Mouse (Mus musculus) liver, embryonic 11.5 days (tissue): ENCODE measurements around the gene Inpp4a. TPM values are rescaled to one million over a fixed set of nuclear protein-coding genes. Genes with fewer than 3 reads are reported as not detected.

Source experiments
- ATAC-seq: fragments of 200-750 bp; cut with Nextera tagmentation; replicated peaks from 2 replicates; pipeline ENCODE4 v1.8.0; 2017; ENCODE audit warnings: moderate number of reproducible peaks, mild to moderate bottlenecking, moderate TSS enrichment, moderate library complexity; ENCODE audit not compliant: low FRiP score
- DNase-seq: peaks from one replicate; pipeline ENCODE4 v3.0.0-alpha.2; 2017; ENCODE audit warnings: low spot score
- H3K27ac ChIP-seq: fragments of 300-500 bp; sonication (generic); 2 replicates; pipeline ENCODE4 v1.5.1; 2014; ENCODE audit warnings: mild to moderate bottlenecking, low read depth, low read length, control low read depth
- H3K27me3 ChIP-seq: fragments of 300-500 bp; sonication (generic); replicated peaks from 2 replicates; pipeline ENCODE4 v1.6.1; 2014; ENCODE audit warnings: low read length, mixed read lengths; ENCODE audit not compliant: control insufficient read depth, insufficient read depth
- H3K36me3 ChIP-seq: fragments of 300-500 bp; sonication (generic); 2 replicates; pipeline ENCODE4 v1.6.1; 2014; ENCODE audit warnings: mild to moderate bottlenecking, low read length, moderate library complexity, mixed read lengths; ENCODE audit not compliant: control insufficient read depth, insufficient read depth
- H3K4me1 ChIP-seq: fragments of 300-500 bp; sonication (generic); replicated peaks from 2 replicates; pipeline ENCODE4 v1.6.1; 2014; ENCODE audit warnings: low read length, mixed read lengths; ENCODE audit not compliant: control insufficient read depth, insufficient read depth
- H3K4me2 ChIP-seq: fragments of 300-500 bp; sonication (generic); 2 replicates; pipeline ENCODE4 v1.6.1; 2014; ENCODE audit warnings: mild to moderate bottlenecking, control low read depth, moderate library complexity
- H3K4me3 ChIP-seq: fragments of 300-500 bp; sonication (generic); 2 replicates; pipeline ENCODE4 v1.5.1; 2014; ENCODE audit warnings: low read depth, low read length, control low read depth
- H3K9ac ChIP-seq: fragments of 300-500 bp; sonication (generic); 2 replicates; pipeline ENCODE4 v1.6.1; 2014; ENCODE audit warnings: low read depth, low read length, control low read depth
- H3K9me3 ChIP-seq: fragments of 300-500 bp; sonication (generic); 2 replicates; pipeline ENCODE4 v1.6.1; 2016; ENCODE audit warnings: low read length, inconsistent platforms, mixed read lengths; ENCODE audit not compliant: control insufficient read depth
- WGBS: fragments of 180-500 bp; shearing (Covaris S2); extraction: QIAGEN DNeasy Blood & Tissue Kit; methylation state at CpG from one replicate; pipeline ENCODE4 v1.1.7; 2014; 5-methylcytosine and 5-hydroxymethylcytosine counted together
- polyA plus RNA-seq: library from polyadenylated mRNA; unstranded; fragments of >200 nt; fragmentation: Nextera tagmentation; extraction: Ambion mirVana; gene quantifications from 2 replicates; pipeline ENCODE4 v1.2.1, GENCODE M21; 2014

Gene Inpp4a
- polyA plus RNA-seq, 1 experiment from 2014 or later, result 6.8 TPM

DNA sequence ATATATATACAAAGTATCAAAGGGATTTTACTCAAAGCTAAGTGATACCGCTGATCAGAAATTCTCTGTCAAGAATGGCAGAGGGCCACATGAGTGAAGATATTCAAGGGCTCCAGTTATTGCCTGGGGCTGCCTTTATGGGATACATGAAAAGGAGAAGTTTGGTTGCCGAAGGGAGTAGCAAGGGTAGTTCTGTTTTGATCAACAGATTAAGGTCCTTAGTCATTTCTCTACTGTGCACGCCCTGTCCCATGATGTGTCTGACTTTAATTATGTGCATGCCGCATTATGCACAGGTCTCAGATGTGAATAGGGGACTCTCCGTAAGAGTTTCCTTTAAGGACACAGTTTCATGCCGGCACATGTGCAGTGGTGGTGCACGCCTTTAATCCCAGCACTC, 157.9 kb downstream of the Inpp4a start:
- Histone ChIP-seq H3K27me3 (no peaks in the 10 kb centered on the region), H3K9me3 (no peaks in the 10 kb centered on the region), H3K27ac (no peak overlapping the region), H3K9ac (no peak overlapping the region), H3K4me2 (no peak overlapping the region), H3K4me3 (no peak overlapping the region), H3K36me3 (no peaks in the 10 kb centered on the region), H3K4me1 (no peaks in the 10 kb centered on the region)
- DNase-seq, result no peak
- ATAC-seq, result no peak
- WGBS, result 82% methylated on average over 7 of the region's 7 CpGs

Other genes with a start within 250 kb of the Inpp4a start
- not detected in 2 replicates for gene Cnga3, start 85.4 kb upstream of the Inpp4a start, polyA plus RNA-seq
- gene Coa5, start 130.2 kb downstream of the Inpp4a start, polyA plus RNA-seq, result 71.8 and 80.9 TPM in 2 replicates
- 111 and 113 TPM in 2 replicates for gene Unc50, start 130.3 kb downstream of the Inpp4a start, polyA plus RNA-seq
- 2.6 TPM in 2 replicates for gene Mgat4a, start 241.2 kb downstream of the Inpp4a start, polyA plus RNA-seq